Mouse (Mus musculus): ENCODE data around the gene Rdh11.

- no peak for TF ChIP-seq CTCF (IDR thresholded peaks at IDR 0.05; ENCODE audit: low read depth, low read length)
- TF ChIP-seq POLR2A (IDR thresholded peaks at IDR 0.05; ENCODE audit: insufficient read depth, low read length), result no peak
These were observed 42.4 kb downstream of the Rdh11 start for GRCm38 (mm10) chr12:79149653-79150052.
